Mouse (Mus musculus): ENCODE measurements at regions not wholly inside any gene's neighbourhood (a gene's known extent, or its start where the extent isn't known, plus 50 kb on each side); places are given as distances from the start of the nearest gene placed in this dataset.

DNA sequence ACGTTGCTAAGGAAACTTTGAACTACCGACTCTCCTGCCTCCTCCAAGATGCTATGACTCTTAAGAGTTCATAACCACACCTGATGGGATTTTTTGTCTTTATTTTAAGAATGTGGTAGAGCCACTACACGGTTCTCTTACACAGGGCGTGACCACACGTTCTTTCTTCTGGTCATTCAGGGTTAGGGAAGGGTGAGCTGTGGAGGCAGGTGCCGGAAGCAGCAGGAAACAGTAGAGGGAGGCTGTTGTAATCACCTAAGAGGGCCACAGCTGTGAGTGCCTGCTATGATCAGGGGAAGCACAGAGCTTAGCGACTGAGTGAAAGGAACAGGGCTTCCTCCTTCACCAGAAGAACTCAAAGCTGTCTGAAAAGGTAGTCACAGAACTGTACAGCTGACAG, 50.6 kb upstream of the Larp1 start:
- no peak for DNase-seq (ENCODE audit: low spot score)
- ATAC-seq (ENCODE audit: insufficient number of reproducible peaks, low FRiP score, low TSS enrichment, low read depth), result no peak
- WGBS, result 74% methylated on average over 7 of the region's 7 CpGs
- Histone ChIP-seq H3K36me3 (ENCODE audit: control insufficient read depth, insufficient read depth, low read length) (no peaks in the 10 kb centered on the region), H3K4me1 (ENCODE audit: control insufficient read depth, insufficient read depth, low read length) (no peaks in the 10 kb centered on the region; the same call in 1 of the 2 replicates), H3K27me3 (ENCODE audit: control insufficient read depth, insufficient read depth, low read length) (no peaks in the 10 kb centered on the region), H3K27ac (replicated peaks; ENCODE audit: low read depth, low read length) (no peak overlapping the region), H3K4me3 (ENCODE audit: low read depth, low read length) (no peak overlapping the region), H3K9me3 (ENCODE audit: control insufficient read depth, low read length) (no peaks in the 10 kb centered on the region), H3K4me2 (ENCODE audit: low read depth, severe bottlenecking) (no peak overlapping the region), H3K9ac (ENCODE audit: low read length) (no peak overlapping the region)

DNA sequence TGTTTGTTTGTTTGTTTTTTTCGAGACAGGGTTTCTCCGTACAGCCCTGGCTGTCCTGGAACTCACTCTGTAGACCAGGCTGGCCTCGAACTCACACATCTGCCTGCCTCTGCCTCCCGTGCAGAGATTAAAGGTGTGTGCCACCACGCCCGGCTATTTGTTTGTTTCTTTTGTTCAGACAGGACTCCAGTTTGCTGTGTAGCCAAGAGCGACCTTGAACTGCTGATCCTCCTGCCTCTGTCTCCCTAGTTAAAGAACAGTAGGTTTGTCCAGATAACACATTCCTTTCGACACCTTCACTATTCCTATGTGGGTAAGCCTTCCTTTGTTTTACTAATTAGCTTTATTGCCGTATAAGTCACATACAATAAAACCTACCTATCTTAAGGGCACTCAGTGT, 52.0 kb upstream of the Larp1 start:
- 89% methylated on average over 9 of the region's 9 CpGs for WGBS
- Histone ChIP-seq H3K27me3 (ENCODE audit: control insufficient read depth, insufficient read depth, low read length) (no peaks in the 10 kb centered on the region), H3K4me1 (ENCODE audit: control insufficient read depth, insufficient read depth, low read length) (no peaks in the 10 kb centered on the region), H3K9me3 (ENCODE audit: control insufficient read depth, low read length) (no peaks in the 10 kb centered on the region), H3K4me3 (ENCODE audit: low read depth, low read length) (no peak overlapping the region), H3K36me3 (ENCODE audit: control insufficient read depth, insufficient read depth, low read length) (no peaks in the 10 kb centered on the region), H3K4me2 (ENCODE audit: low read depth, severe bottlenecking) (no peak overlapping the region), H3K27ac (replicated peaks; ENCODE audit: low read depth, low read length) (no peak overlapping the region), H3K9ac (ENCODE audit: low read length) (no peak overlapping the region)
- no peak for DNase-seq (ENCODE audit: low spot score)
- no peak for ATAC-seq (ENCODE audit: insufficient number of reproducible peaks, low FRiP score, low TSS enrichment, low read depth)

DNA sequence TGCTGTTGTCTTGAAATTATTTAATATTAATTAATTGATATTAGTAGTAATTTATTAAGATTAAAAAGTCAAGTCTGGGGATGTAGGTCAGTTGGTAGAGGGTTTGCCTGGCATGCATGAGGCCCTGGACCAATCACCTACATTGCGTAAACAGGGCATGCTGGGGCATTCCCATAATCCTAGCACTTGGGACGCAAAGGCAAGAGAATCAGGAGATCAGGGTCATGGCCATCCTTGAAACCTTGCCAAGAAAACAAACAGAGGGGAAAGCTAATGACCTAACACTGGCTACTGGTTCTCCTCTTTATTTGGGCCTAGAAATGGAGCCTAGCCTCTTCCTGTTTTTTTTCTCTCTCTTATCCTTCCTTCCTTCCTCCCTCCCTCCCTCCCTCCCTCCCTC, 52.8 kb upstream of the Larp1 start:
- no peak for DNase-seq (ENCODE audit: low spot score)
- Histone ChIP-seq H3K27me3 (ENCODE audit: control insufficient read depth, insufficient read depth, low read length) (no peaks in the 10 kb centered on the region), H3K4me3 (ENCODE audit: low read depth, low read length) (no peak overlapping the region), H3K27ac (replicated peaks; ENCODE audit: low read depth, low read length) (no peak overlapping the region), H3K4me2 (ENCODE audit: low read depth, severe bottlenecking) (no peak overlapping the region), H3K9me3 (ENCODE audit: control insufficient read depth, low read length) (no peaks in the 10 kb centered on the region), H3K36me3 (ENCODE audit: control insufficient read depth, insufficient read depth, low read length) (no peaks in the 10 kb centered on the region), H3K9ac (ENCODE audit: low read length) (no peak overlapping the region), H3K4me1 (ENCODE audit: control insufficient read depth, insufficient read depth, low read length) (no peaks in the 10 kb centered on the region)
- WGBS, result 90% methylated on average over 2 of the region's 2 CpGs
- ATAC-seq (ENCODE audit: insufficient number of reproducible peaks, low FRiP score, low TSS enrichment, low read depth), result no peak

DNA sequence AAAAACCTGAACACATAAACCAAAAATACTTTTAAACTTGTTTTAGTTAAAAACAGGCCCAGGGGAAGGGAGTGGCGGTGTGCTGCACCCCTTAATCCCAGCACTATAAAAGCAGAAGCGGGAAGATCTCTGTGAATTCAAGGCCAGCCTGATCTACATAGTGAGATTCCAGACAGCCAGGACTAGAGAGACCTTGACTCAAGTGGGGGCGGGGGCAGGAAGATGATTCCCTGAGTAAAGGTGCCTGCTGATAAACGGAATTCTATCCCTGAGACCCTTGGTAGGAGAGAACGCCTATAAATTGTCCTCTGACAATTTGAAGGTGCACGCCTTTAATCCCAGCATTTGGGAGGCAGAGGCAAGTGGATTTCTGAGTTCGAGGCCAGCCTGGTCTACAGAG, 53.4 kb upstream of the Larp1 start:
- H3K9ac ChIP-seq (ENCODE audit: low read length), result no peak overlapping the region
- no peaks in the 10 kb centered on the region for H3K36me3 ChIP-seq (ENCODE audit: control insufficient read depth, insufficient read depth, low read length)
- H3K4me1 ChIP-seq (ENCODE audit: control insufficient read depth, insufficient read depth, low read length), result no peaks in the 10 kb centered on the region
- H3K9me3 ChIP-seq (ENCODE audit: control insufficient read depth, low read length), result no peaks in the 10 kb centered on the region
- 83% methylated on average over 7 of the region's 7 CpGs for WGBS
- DNase-seq (ENCODE audit: low spot score), result no peak
- H3K4me3 ChIP-seq (ENCODE audit: low read depth, low read length), result no peak overlapping the region
- no peak overlapping the region for H3K27ac ChIP-seq (replicated peaks; ENCODE audit: low read depth, low read length)
- H3K4me2 ChIP-seq (ENCODE audit: low read depth, severe bottlenecking), result no peak overlapping the region
- H3K27me3 ChIP-seq (ENCODE audit: control insufficient read depth, insufficient read depth, low read length), result no peaks in the 10 kb centered on the region
- ATAC-seq (ENCODE audit: insufficient number of reproducible peaks, low FRiP score, low TSS enrichment, low read depth), result no peak

DNA sequence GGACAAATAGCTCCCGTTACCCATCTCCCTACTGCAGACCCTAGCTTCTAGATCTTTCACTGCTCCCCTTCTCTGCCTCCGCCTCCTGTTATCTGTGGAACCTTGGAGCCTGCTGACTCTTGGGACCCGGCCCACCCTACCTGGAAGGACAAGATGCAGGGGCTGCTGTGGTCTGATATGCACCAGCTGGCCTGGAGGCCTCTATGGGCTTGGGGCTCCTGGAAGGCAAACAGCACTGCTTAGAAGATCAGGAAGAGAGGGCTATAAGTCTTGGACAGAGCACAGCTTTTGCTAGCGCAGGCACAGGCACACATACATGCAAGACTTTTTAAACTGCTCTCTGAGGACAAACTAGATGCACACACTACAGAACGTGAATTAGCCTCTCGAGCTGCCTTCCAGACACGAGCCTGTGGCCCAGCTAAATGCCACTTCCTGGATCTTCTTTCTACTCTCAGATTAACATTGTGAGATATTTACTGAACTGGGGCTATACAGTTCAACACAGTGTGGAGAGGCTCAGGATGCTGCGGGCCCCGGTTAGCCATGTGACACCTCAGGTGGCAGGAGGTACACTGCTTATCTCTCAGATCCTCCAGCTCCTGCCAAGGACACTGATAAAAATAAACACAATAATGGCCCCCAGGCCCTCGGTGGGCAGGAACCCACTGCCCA, 54.2 kb upstream of the Larp1 start:
- Histone ChIP-seq H3K27ac (replicated peaks; ENCODE audit: low read depth, low read length) (no peak overlapping the region), H3K4me3 (ENCODE audit: low read depth, low read length) (no peak overlapping the region), H3K36me3 (ENCODE audit: control insufficient read depth, insufficient read depth, low read length) (no peaks in the 10 kb centered on the region), H3K27me3 (ENCODE audit: control insufficient read depth, insufficient read depth, low read length) (no peaks in the 10 kb centered on the region), H3K9ac (ENCODE audit: low read length) (no peak overlapping the region), H3K4me2 (ENCODE audit: low read depth, severe bottlenecking) (no peak overlapping the region), H3K4me1 (ENCODE audit: control insufficient read depth, insufficient read depth, low read length) (no peaks in the 10 kb centered on the region), H3K9me3 (ENCODE audit: control insufficient read depth, low read length) (no peaks in the 10 kb centered on the region)
- no peak for ATAC-seq (ENCODE audit: insufficient number of reproducible peaks, low FRiP score, low TSS enrichment, low read depth)
- DNase-seq (ENCODE audit: low spot score), result no peak
- 74% methylated on average over 10 of the region's 10 CpGs for WGBS

DNA sequence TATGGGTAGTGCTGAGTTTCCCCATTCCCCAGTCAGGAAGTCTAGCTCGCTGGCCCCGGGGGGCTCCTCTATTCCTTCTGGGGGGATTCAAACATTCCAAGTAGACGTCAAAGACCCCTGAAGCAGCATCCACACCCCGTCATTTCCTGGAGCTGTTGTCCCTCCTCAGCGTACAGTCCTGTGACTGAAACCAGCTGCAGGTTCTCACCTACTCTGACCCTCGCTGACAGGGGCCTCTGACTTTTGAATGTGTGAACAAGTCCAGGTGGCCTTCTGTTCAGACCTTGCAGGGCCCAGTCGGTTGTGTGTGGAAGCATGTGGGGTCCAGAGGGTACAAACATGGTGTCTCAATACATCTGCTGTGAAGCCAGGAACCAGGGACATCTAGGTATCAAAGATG, 55.2 kb upstream of the Larp1 start:
- Histone ChIP-seq H3K9me3 (ENCODE audit: control insufficient read depth, low read length) (no peaks in the 10 kb centered on the region), H3K4me3 (ENCODE audit: low read depth, low read length) (no peak overlapping the region), H3K27me3 (ENCODE audit: control insufficient read depth, insufficient read depth, low read length) (no peaks in the 10 kb centered on the region), H3K36me3 (ENCODE audit: control insufficient read depth, insufficient read depth, low read length) (no peaks in the 10 kb centered on the region), H3K4me1 (ENCODE audit: control insufficient read depth, insufficient read depth, low read length) (no peaks in the 10 kb centered on the region), H3K4me2 (ENCODE audit: low read depth, severe bottlenecking) (no peak overlapping the region), H3K27ac (replicated peaks; ENCODE audit: low read depth, low read length) (no peak overlapping the region), H3K9ac (ENCODE audit: low read length) (no peak overlapping the region)
- 53% methylated on average over 7 of the region's 7 CpGs for WGBS
- DNase-seq (ENCODE audit: low spot score) (no peak), ATAC-seq (ENCODE audit: insufficient number of reproducible peaks, low FRiP score, low TSS enrichment, low read depth) (no peak)

DNA sequence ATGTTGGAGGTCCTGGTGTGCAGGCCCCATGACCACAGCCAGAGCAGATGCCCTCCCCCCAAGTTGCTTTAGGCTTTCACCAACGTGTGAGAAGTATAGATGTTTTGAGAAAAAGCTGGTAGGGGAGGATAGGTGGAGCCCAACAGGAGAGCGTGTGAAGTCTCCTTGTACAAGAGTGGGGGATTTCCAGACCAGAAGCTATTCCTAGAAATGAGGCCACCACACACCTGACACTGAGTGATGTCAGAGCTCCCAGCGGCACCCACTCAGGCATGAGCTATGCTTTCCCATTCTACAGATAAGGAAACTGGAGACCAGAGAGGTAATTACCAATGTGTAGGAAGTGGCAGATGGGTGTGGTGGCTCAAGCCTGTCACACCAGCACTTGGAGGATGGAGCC, 56.2 kb upstream of the Larp1 start:
- no peaks in the 10 kb centered on the region for H3K36me3 ChIP-seq (ENCODE audit: control insufficient read depth, insufficient read depth, low read length)
- 83% methylated on average over 3 of the region's 3 CpGs for WGBS
- no peak overlapping the region for H3K27ac ChIP-seq (replicated peaks; ENCODE audit: low read depth, low read length)
- H3K9me3 ChIP-seq (ENCODE audit: control insufficient read depth, low read length), result no peaks in the 10 kb centered on the region
- ATAC-seq (ENCODE audit: insufficient number of reproducible peaks, low FRiP score, low TSS enrichment, low read depth) (no peak), DNase-seq (ENCODE audit: low spot score) (no peak)
- no peak overlapping the region for H3K9ac ChIP-seq (ENCODE audit: low read length)
- no peaks in the 10 kb centered on the region for H3K4me1 ChIP-seq (ENCODE audit: control insufficient read depth, insufficient read depth, low read length)
- no peak overlapping the region for H3K4me3 ChIP-seq (ENCODE audit: low read depth, low read length)
- no peaks in the 10 kb centered on the region for H3K27me3 ChIP-seq (ENCODE audit: control insufficient read depth, insufficient read depth, low read length)
- no peak overlapping the region for H3K4me2 ChIP-seq (ENCODE audit: low read depth, severe bottlenecking)

DNA sequence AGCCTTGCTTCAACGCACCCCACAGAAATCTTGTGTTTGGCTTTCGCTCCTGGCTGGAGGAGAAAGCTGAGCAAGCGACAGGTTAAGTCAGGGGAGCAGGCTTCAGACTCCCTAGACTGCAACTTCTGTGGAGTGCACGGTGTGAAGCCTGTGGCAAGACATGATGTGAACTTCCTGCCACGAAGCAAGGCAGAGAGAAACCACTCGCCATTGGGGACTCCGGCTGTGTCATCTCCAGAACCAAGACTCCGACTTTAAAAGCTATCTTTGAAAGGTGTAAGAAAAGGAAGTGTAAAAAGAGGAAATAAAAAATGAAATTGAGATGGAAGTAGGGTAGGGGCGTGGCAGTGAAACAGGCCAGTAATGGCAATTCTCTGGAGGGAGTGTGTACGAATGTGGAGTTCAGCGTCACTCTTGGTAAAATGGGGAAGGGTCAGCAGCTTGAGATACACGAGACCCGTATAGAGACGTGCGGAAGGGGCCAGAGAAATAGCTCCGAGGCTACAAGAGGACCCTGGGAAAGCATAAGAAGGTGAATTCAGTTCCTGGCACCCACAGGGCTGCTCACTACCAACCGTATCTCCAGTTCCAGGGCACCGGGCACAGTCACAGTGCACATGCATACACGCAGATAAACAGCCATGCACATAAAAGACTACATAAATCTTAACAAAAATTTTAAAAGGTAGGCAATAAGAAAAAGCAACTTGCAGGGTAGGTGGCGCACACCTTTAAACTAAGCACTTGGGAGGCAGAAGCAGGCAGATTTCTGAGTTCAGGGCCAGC, 57.1 kb upstream of the Larp1 start:
- Histone ChIP-seq H3K4me2 (ENCODE audit: low read depth, severe bottlenecking) (no peak overlapping the region), H3K27me3 (ENCODE audit: control insufficient read depth, insufficient read depth, low read length) (no peaks in the 10 kb centered on the region), H3K4me3 (ENCODE audit: low read depth, low read length) (no peak overlapping the region), H3K9ac (ENCODE audit: low read length) (no peak overlapping the region), H3K36me3 (ENCODE audit: control insufficient read depth, insufficient read depth, low read length) (no peaks in the 10 kb centered on the region), H3K4me1 (ENCODE audit: control insufficient read depth, insufficient read depth, low read length) (no peaks in the 10 kb centered on the region), H3K9me3 (ENCODE audit: control insufficient read depth, low read length) (no peaks in the 10 kb centered on the region), H3K27ac (replicated peaks; ENCODE audit: low read depth, low read length) (no peak overlapping the region)
- DNase-seq (ENCODE audit: low spot score), result no peak
- no peak for ATAC-seq (ENCODE audit: insufficient number of reproducible peaks, low FRiP score, low TSS enrichment, low read depth)
- 85% methylated on average over 20 of the region's 20 CpGs for WGBS

All from limb, embryonic 11.5 days (tissue).